Mouse (Mus musculus) thymus, adult 2 months (tissue): ENCODE measurements around the gene Ugt1a8.

Source experiments
- CTCF ChIP-seq: fragments of 200-500 bp; IDR thresholded peaks from 2 replicates; pipeline ENCODE4 v1.5.1; 2012; ENCODE audit warnings: mild to moderate bottlenecking, control low read depth, low read length, moderate library complexity, borderline replicate concordance; ENCODE audit not compliant: control insufficient read depth, poor library complexity, insufficient read depth; ENCODE audit errors: extremely low read depth
- POLR2A ChIP-seq: fragments of 200-500 bp; IDR thresholded peaks from 2 replicates; pipeline ENCODE4 v1.6.1; 2012; ENCODE audit warnings: mild to moderate bottlenecking, low read length, control low read depth, moderate library complexity; ENCODE audit not compliant: control insufficient read depth, poor library complexity, insufficient read depth; ENCODE audit errors: extremely low read depth

DNA sequence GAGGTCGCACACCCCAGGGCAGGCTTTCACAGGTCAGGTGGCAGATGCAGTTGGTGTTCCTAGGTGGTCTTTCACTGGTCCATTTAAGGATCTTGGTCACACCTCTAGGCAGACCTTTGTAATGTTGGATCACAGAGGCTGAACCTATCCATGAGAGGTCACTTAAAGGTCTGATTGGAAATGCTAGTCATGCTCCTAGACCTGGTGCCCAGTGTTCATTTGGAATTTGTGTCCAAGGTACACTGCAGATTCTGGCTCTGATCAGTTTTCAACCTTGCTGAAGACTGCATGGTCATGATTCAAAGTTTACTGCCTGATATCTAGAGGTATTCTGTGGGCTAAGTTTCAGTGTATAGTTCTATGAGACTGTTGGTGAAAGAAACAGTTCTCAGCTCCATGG lies 92.0 kb downstream of the Ugt1a8 start:
- no peak for TF ChIP-seq CTCF
- no peak for TF ChIP-seq POLR2A
